Mouse (Mus musculus): Measurements from ENCODE around the gene Osbpl3.

The Osbpl3 gene

GRCm38 (mm10) chr6:50403524-50403923, 52.5 kb downstream of the Osbpl3 start:
- no peak for DNase-seq (ENCODE audit: low read depth, low spot score)

- no peak for DNase-seq (ENCODE audit: low read depth, low spot score)
These were observed 53.1 kb downstream of the Osbpl3 start for GRCm38 (mm10) chr6:50402872-50403271.

GRCm38 (mm10) chr6:50400234-50400633, 55.8 kb downstream of the Osbpl3 start:
- DNase-seq (ENCODE audit: low read depth, low spot score), result no peak

- no peak for DNase-seq (ENCODE audit: low read depth, low spot score)
These were observed 56.4 kb downstream of the Osbpl3 start for GRCm38 (mm10) chr6:50399427-50400195.

GRCm38 (mm10) chr6:50398324-50398723, 57.7 kb downstream of the Osbpl3 start:
- DNase-seq (ENCODE audit: low read depth, low spot score), result no peak

- DNase-seq (ENCODE audit: low read depth, low spot score), result no peak
These were observed 58.9 kb downstream of the Osbpl3 start for GRCm38 (mm10) chr6:50397116-50397515.

DNA sequence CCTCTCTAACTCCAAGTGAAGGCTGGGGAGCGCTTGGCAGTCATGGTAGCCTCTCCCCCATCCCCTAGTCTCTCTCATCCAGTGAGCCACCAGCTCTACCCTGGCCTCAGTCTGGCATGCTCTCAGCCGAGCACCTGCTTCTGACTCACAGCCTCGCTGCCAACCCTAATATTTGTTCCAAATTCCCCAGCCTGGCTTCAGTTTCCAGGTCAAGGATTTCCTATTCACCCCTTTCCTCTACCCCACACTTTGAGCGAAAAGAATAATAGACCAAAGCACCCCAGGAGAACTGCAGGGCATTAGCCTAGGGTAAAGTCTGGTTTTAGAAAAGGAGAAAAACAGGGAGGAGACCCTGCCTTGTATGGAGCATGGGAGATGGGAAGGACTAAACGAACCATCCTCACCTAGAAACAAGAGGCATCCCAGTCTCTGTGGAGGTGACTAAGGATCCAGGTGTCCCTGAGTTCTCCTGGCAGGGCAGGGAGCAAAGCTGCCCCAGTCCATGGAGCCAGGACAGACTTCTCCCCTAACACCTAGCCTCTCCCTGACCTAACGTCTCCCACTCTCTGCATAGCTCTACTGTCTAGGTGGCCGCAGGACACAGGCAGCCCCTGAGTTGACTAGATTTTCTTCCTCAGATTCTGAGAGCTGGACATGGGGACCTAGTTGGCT, 60.2 kb downstream of the Osbpl3 start:
- no peak for DNase-seq (ENCODE audit: low read depth, low spot score)

DNA sequence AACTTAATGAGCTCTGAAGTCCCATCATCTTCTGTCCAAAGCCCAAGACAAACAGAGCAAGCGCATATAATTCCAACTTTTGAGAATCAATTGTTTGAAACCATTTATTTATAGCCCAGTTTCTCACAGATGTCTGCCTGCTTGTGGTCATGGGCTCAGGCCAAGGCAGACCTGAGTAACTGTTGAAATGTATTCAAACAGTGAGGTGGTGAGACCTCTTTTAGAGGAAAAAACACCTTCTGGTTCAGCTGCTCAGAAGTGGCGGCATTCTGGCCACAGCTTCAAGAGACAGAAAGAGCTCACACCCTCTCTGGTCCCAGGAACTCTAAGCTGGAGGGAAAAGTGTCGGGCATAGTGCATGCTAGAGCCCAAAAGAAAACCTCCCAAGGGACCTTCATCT, 61.6 kb downstream of the Osbpl3 start:
- no peak for DNase-seq (ENCODE audit: low read depth, low spot score)

- DNase-seq (ENCODE audit: low read depth, low spot score), result no peak
These were observed 62.0 kb downstream of the Osbpl3 start for GRCm38 (mm10) chr6:50393960-50394359.

DNA sequence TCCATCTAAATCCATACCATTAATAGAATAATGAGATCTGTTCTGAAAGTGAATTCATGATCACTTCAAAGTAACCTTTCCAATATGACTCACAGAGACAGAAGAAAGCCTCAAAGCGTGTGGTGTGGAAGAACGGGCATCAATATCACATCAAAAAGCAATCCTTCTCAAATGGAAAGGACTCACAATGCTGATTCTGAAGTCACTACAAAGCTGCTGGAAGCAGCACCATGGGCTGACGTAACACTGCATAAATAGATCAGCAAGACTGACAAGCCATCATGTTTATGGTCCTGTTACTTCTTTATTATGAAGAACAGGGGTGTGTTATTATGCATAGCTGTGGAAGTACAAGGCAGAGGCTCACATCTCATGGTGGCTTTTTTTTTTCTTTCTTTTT, 64.0 kb downstream of the Osbpl3 start:
- no peak for DNase-seq (ENCODE audit: low read depth, low spot score)

GRCm38 (mm10) chr6:50390313-50390712, 65.7 kb downstream of the Osbpl3 start:
- DNase-seq (ENCODE audit: low read depth, low spot score), result no peak

DNA sequence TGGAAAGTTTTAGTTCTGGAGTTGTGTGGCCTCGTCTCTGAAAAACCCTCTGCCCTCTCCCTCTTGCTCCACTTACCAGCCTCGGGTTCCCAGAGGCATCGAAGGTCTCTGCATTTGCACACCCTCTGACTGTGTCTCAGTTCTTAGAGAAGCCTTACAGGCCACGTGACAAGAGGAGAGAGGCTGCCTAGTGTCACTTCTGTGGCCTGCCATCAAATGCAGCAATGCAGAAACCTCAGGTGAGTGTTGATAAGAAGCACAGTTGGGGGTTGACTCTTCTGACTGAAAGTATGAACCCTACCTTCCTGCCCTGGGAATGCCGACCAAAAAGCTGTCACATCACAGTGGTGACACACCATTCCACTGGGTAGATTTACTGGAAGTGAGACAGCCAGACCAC, 68.4 kb downstream of the Osbpl3 start:
- no peak for DNase-seq (ENCODE audit: low read depth, low spot score)

DNA sequence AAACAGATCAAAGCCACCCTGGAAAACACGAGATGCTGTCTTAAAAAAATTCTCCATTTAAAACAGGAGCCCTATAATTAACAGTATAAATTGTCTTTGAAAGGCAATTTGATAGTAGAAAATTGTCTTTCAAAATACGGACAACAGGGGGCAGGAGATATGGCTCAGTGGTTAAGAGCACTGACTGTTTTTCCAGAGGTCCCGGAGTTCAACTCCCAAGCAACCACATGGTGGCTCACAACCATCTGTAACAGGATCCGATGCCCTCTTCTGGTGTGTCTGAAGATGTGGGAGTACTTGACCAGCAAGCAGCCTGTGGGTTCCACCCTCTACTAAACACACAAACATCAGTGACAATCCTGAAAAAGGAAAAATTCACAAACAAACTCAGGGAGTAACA, 69.5 kb downstream of the Osbpl3 start:
- DNase-seq (ENCODE audit: low read depth, low spot score), result peak; percentile 34

GRCm38 (mm10) chr6:50385451-50386013, 70.5 kb downstream of the Osbpl3 start:
- DNase-seq (ENCODE audit: low read depth, low spot score), result no peak

- DNase-seq (ENCODE audit: low read depth, low spot score), result no peak
These were observed 73.3 kb downstream of the Osbpl3 start for GRCm38 (mm10) chr6:50382711-50383110.

GRCm38 (mm10) chr6:50382196-50382595, 73.8 kb downstream of the Osbpl3 start:
- DNase-seq (ENCODE audit: low read depth, low spot score), result no peak

DNA sequence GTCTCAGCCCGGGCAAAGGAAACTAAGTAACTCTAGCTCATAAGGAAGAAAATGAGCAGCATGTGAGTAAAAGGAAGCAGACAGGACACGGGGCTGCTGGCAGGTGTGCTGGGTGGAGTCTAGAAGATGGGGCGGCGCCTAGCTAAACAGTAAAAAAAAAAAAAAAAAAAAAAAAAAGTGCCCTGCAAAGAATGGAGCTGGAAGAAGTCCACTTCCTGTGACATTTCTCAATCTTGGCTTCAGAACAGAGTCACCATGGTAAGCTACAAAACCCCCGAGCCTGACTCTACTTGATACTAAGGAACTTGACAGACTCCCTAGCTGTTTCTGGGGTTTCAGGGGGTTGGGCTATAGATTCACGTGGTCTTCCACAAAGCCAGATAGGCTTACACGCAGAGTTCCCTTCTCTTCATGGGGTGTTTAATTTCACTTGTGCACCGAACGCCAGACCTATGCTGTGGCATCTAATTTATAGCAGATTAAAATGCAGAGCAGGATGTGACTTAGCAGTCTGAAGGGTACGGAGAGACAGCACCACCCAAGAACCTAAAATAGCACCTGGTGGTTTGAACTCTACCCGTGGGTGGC, 74.4 kb downstream of the Osbpl3 start:
- no peak for DNase-seq (ENCODE audit: low read depth, low spot score)

DNA sequence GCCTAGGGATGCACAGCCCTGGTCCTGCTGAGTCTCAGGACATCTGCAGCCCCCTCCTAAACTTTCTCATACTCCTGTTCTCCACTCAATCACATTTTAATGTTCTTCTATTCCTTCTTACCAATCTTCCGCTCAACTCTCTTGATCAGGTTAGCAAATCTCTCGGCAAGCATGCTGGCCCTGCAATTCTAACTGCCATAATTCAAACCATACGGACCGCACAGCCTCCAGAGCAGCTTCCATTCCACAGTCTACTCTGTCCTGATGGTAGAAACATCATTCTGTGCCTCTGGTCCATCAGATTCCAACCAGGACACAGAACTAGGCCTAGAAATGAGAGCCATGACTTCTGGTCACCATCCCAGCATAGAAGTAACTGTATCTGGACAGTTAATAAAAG, 76.3 kb downstream of the Osbpl3 start:
- no peak for DNase-seq (ENCODE audit: low read depth, low spot score)

DNA sequence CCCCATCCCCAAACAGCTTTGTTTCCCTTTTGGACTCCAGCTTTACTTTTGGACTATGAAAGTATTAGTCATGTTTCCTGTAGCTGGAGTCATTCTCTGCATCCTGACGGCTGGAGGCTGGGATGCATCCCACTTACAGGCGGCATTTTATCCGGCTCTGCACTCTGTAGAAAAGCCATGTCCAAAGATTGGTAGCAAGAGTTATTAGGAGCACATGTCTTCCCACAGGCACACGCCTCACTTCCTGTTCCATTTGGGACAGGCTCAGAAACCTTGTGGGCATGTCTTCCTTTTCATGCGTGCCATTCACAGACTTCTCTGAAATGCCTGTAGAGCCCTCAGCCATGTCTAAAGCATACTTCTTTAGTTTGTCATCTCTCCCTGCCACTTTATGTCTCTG, 76.9 kb downstream of the Osbpl3 start:
- DNase-seq (ENCODE audit: low read depth, low spot score), result no peak

- no peak for DNase-seq (ENCODE audit: low read depth, low spot score)
These were observed 78.0 kb downstream of the Osbpl3 start for GRCm38 (mm10) chr6:50377742-50378720.

GRCm38 (mm10) chr6:50376684-50377083, 79.3 kb downstream of the Osbpl3 start:
- peak; percentile 24 for DNase-seq (ENCODE audit: low read depth, low spot score)
